Mouse (Mus musculus) retina, postnatal 1 day (tissue): ENCODE data around the gene Sh3pxd2b.

Source experiments
- DNase-seq: peaks from one replicate; pipeline ENCODE4 v3.0.0-alpha.2; 2012

Sh3pxd2b gene

DNA sequence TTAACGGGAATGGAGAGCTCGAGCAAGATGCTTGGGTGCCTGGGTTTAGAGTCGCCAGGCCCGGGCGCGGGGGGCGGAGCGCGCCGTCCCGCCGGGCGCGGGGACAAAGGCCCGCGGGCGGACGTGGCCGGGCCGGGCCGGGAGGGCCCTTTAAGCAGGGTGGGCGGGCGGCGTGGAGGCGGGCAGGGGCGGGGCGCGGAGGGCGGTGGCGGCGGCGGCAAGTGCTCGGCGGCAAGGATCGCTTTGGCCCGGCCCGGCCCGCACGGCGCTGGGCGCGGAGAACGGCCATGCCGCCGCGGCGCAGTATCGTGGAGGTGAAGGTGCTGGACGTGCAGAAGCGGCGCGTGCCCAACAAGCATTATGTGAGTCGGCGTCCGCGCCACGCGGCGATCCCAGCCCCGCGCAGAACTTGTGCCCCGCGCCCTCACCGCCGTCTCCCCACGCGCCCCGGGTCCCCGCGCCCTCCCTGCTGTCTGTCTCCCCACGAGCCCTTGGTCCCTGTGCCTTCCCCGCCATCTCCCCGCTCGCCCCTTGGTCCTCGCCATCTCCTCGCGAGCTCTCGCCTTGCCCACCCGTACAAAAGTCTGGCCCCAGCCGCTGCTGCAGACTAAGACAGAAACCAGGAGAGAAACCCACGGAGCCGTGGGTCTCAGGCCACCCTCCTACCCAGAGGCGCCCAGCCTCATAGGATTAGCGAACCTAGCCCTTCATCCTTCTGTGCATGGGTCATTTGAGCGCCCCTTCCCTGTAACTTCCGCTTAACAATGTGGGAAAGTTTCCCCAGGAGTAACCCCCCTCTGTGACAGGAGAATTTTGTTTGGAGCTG, at the start of gene Sh3pxd2b:
Sh3pxd2b (plus strand) TSS at position 214 of the 826 bp plus-strand sequence.
- peak; percentile 75 for DNase-seq

- no peak for DNase-seq
Measured at GRCm38 (mm10) chr11:32297866-32298531, 49.6 kb upstream of the Sh3pxd2b start.

DNA sequence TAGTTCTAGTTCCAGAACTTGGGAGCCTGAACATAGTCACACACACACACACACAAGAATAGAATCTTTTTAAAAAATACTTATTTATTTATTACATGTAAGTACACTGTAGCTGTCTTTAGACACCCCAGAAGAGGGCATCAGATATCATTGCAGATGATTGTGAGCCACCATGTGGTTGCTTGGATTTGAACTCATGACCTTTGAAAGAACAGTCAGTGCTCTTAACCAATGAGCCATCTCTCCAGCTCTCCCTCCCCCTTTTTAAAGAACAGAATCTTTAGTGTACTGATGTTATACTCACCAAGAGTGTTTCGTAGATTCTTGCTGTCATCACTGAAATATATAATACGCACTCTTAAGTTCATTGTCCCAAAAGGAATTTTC, 49.1 kb upstream of the Sh3pxd2b start:
- DNase-seq, result no peak

- peak; percentile 70 for DNase-seq
Measured at GRCm38 (mm10) chr11:32299865-32300264, 47.8 kb upstream of the Sh3pxd2b start, which contains the start of gene Hbq1a. Gene Hbq1a, plus strand, starts transcription at chr11:32300069.

DNA sequence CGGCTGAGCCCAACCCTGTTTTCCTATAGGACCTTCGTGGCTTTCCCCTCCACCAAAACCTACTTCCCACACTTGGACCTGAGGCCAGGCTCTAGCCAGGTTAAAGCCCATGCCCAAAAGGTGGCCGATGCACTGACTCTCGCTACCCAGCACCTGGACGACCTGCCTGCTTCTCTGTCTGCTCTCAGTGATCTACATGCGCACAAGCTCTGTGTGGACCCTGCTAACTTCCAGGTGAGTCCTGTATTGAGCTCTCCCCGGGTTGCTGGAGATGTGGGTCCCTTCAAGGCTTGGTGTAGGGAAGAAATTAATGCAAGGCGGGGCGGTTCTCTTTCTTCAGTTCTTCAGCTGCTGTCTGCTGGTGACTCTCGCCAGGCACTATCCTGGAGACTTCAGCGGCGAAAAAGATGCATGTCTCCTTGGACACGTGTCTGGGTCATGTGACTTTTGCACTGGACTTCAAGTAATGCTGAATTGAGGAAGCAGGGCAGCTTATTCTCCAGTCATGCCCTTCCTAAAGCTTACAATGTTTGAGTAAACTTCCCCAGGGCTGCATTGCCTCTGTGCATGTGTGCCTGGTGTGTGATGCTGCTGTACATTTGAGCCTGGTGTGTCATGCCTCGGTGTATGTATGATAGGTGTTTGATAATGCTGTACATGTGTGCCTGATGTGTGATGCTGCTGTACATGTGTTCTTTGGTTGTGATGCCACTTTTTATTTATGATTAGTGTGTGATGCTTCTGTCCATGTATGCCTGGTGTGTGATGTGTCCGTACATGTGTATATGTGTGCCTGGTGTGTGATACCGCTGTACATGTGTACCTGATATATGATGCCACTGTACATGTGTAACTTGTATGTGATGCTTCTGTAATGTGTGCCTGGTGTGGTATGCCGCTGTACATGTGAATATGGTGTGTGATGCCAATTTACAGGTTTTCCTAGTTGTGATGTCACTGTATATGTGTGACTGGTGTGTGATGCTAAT, 47.0 kb upstream of the Sh3pxd2b start:
- DNase-seq, result peak; percentile 16

GRCm38 (mm10) chr11:32301506-32301905, 46.1 kb upstream of the Sh3pxd2b start:
- DNase-seq, result no peak

- no peak for DNase-seq
Measured at GRCm38 (mm10) chr11:32302824-32303419, 44.7 kb upstream of the Sh3pxd2b start.

DNA sequence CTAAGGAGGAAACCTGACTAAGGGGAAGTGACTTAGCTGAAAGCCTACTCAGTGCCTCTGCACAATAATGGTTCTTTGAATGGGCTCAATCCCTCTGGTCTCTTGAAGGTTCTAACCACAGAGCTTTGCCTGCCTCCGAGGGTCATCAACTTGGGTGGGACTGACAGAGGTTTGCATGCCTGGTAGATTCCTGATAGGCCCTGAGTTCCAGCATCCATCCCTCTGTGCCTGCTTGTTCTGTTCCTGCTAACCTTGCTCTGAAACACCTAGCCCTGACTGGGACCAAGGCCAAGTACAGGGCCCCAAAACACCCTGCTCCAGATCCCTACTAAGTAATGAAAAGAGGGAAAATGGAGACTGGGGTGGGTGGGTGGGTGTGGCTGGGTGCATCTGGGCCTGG, 44.2 kb upstream of the Sh3pxd2b start:
- DNase-seq, result no peak

DNA sequence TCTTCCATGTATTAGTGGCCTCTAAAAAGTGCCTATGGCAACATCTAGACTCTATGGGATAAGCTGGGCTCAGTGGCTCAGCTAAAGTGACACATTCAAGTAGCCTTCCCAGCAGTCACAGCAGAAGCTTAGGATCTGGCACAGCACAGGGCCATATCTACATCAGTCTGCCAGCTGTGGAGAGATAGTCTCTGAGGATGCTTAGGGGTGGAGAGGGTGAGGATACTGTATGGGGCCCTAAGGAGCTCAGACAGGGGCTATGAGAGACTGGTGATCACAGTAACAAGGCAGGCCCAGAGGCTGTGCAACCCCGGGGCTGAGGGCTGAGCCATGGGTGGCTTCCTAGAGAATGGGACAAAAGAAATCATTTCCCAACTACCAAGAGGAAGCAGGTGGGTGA, 40.6 kb upstream of the Sh3pxd2b start:
- DNase-seq, result no peak

DNA sequence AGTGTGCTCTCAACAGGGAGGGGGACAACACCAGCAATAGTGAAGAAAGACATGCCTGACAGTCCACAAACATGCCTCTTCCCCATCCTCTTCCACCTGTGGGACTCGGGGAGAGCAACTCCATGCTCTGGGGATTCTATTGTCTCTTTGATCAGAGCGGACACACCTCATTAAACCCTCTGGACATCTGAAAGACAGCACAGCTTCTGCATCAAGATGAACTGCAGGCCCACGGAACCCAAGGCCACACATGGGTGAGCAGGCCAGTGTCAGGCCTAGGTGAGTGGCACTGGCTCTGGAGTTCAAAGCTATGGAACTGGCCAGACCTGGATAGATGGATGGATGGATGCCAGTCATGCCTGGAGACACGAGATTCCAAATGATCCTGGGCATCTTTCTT, 38.2 kb upstream of the Sh3pxd2b start:
- DNase-seq, result no peak

DNA sequence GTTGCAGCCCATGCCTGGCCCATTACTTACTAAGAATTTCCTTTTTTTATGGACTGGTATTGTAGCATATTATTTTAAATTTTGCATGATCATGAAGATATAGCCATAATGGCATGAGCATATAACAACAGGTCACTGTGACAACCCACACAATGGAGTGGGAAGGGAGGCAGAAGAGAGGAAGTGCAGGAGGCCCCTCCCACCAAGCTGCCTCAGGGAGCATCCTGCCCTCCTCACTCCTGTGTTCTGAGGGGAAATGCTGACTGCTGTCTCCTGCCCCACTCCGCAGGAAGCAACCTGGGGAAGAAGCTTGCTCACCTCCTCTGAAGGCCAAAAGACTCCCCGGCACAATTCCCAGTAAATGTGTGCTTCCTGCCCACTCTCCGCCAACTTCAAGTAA, 37.7 kb upstream of the Sh3pxd2b start:
- DNase-seq, result no peak

- DNase-seq, result no peak
Measured at GRCm38 (mm10) chr11:32316009-32316408, 31.6 kb upstream of the Sh3pxd2b start.

DNA sequence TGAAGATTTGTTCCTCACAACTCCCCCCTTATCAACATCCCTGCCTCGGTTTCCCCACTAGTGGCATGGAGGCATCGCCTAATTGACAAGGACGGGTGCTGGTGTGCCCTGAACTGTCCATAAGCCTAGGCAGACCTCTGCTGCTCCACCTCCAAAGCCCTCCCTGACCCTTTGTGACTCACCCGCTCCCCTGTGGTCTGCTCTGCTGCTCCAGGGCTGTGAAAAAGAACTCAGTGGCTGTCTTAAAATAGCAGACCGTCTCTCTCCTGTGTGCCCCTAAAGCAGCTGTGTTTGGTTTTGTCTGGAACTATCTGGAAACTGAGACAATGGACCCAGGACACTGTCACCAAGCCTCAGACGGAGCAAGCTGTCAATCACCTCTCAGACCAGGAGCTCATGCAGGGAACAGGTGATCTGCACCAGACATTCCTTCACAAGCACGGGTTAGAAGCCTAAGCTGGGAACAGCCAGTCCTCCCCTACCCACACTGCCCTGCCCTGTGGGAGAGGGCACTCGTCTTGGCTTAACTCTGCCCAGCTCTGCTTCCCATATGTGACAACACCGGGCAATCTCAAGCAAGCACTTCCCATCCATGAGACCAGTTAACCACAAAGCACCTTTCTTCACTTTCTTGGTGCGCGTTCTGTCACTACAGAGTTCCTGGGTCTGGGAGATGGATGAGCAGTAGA, 27.0 kb upstream of the Sh3pxd2b start:
- DNase-seq, result no peak

DNA sequence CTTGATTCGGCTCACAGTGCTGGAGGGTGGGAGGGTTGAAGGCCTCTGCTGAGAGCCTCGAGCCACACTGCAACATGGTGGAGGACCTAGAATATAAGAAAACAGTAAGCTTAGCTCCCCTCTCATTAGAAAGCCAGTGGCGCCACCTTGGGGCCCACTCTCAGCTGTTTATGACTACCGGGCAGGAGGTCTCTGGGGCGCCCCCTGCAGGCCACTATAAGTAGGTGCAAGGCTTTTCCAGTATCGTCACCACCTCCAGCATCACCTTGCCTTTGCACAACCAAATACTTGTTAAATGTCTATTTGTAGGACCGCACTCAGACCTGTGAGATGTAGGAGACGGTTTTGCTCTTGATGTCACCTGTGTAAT, 26.4 kb upstream of the Sh3pxd2b start:
- DNase-seq, result peak; percentile 78

DNA sequence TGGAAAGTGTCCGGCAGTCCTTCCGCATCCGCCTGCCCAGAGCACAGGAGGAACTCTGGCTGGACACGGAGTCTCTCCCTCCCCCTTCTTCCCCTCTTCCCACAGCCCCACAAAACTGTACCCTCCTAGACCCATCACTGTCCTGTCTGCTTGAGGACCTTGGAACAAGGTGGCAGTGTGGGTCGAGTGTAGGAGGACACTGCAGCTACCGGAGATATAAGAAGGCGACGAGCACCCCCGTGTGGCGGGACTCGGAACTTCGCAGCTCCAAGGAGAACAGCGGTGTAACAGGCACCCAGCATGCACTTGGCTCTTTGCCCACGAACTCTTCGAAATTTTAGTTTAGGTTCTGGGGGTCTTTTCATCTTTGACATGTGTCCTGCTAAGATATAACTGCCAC, 23.0 kb upstream of the Sh3pxd2b start:
- peak; percentile 91 for DNase-seq

DNA sequence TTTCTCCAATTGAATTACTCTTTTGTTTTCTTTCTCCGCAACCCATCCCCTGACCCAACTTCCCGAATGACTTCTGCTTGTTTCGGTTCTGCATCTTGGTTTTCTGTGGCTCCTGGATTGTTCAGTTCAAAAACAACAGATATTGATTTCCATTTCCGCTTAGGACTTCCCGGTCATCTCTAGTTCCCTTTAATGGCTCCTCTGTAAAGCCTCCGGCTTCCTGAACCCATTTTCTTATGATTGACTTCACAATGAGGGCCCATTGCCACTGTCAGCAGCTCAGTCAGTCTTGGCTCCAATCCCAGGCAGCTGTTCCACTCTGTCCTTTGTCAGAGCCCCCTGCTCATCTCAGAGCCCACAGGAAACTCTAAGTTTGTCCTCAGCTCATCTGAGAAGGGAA, 16.5 kb upstream of the Sh3pxd2b start:
- DNase-seq, result peak; percentile 35

GRCm38 (mm10) chr11:32331861-32332260, 15.8 kb upstream of the Sh3pxd2b start:
- DNase-seq, result no peak

DNA sequence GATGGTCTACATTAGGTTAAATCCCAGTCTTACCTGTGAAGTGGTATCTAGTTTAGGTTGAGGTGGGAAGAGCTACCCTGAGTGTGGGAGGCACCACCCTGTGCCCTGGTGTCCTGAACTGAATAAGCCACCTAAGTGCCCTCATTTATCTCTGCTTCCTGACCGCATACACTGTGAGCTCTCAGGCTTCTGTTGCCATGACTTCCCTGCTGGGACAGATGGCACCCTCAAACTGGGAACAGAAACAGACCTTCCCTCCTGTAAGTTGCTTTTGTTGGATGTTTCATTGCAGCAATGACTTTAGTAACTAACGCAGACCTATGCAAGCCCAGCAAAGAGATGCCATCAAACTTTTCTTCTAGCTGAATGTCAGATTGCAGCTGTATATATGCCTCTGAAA, 14.4 kb upstream of the Sh3pxd2b start:
- no peak for DNase-seq

- no peak for DNase-seq
Measured at GRCm38 (mm10) chr11:32336435-32336907, 11.1 kb upstream of the Sh3pxd2b start.

DNA sequence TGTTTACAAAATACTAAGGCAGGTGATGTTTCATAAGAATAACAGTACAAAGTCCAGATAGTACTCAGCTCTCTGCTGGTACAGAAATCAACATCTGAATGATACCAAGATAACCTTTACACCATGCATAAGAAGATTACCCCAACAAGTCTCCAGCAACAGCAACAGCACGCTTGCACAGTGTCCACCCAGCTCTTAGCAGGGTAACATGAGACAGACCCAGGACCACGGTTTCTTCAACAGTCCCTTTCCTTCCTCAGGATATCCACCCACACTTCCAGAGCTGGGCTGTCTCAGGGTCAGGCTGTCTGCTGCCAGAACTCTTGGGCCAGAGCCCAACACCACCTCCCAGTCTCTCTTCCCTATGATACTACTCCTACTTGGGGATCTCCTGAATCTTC, 8.5 kb upstream of the Sh3pxd2b start:
- no peak for DNase-seq

DNA sequence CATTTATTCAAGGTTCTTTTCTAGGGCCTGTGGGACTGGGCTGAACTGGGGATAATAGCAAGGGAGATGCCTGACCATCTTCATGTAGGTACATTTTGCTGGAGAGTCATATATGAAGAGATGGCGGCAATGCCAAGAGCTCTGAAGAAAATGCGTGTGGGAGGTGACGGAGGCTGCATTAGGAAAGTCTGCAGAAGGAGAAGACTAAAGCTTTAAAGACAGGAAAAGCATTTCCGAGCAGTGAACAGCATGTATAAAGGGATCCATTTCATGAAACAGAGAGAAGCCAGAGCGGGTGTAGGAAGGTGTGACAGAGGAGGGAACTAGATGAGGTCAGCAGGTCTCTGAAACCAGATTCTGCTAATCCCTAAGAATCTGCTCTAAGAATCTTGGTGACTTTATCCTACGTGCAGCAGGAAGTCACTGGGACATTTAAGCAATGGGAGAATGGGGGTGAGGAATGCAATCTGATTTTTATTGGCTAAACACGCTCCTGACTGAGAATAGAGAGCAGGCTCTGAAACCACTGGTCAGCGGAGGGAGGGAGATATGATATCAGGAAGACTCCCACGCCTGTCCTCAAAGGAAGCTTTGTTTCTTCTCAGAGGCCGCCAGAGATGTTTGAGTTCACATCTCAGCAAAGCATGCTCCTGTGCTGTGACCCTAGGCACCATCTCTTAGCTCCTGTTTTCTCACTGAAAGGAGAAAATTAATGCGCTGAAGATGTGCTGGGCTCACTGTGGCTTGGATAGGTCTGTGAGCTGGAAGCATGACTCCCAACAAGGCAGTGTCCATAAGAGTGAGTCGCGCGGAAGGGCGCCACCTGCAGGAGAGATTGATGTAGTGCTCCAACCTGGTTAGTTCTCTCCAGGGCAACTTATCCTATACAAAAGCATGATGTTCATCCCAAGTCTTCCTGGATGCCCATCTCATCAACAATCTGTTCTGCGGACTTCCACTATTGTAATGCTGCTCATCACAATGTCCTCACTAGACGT, 6.8 kb upstream of the Sh3pxd2b start:
- peak; percentile 80 for DNase-seq
